Mouse (Mus musculus): Measurements from ENCODE around the gene Rabggtb. TPM values are rescaled to one million over a fixed set of nuclear protein-coding genes. Genes with fewer than 3 reads are reported as not detected.

The Rabggtb gene
- polyA plus RNA-seq (2012; rRNA removed): 34.6 and 37.3 TPM in 2 replicates

- WGBS: under 1% methylated on average over 65 of the region's 65 CpGs
- DNase-seq (ENCODE audit: low read depth, low spot score): peak; percentile 64
Observed at GRCm38 (mm10) chr3:153912546-153913509, at the start of gene Rabggtb. Rabggtb (minus strand) TSS chr3:153913009.

DNA sequence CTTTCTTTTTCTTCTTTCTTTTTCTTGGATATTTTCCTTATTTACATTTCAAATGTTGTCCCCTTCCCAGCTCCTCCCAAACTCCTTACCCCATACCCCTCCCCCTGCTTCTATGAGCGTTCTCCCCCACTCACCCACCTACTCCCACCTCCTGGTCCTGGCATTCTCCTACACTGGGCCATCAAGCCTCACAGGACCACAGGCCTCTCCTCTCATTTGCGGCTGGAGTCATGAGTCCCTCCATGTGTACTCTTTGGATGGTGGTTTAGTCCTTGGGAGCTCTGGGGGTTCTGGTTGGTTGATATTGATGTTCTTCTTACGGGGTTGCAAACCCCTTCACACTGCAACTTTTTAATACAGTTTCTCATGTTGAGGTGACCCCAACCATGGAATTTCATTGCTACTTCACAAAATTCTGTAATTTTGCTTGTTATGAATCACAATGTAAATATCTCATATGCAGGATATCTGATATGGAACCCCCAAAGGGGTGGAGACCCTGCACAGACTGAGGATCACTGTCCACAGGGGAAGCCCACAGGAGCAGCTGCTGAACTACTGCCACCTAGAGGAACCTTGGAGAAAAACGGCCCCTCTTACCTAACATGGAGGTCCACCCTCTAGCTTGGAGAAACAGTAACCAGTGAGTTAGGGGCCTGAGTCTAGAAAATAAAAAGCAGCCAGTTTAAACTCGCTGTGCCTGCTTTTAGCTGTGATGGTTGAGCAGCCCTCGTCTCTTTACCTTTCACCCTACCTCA is 49.0 kb upstream of the Rabggtb start:
- DNase-seq (ENCODE audit: low read depth, low spot score): no peak

DNA sequence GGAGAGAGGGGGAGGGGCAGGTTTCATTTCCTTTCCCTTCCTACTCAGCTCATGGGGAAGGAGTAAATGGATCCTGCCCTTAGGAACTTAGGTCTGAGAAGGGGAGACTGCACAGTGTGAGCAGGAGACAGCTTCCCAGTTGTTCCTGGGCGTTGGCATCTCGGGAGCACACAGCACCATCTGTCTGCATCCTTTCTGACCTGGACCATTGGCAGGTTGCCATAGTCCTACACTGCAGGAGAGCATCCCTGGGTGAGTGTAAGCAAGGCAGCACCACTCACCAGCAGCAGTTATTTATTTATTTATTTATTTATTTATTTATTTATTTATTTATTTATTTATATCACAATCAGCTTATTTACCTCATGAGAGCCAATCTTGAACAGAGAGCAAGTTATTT is 48.1 kb upstream of the Rabggtb start:
- no peak for DNase-seq (ENCODE audit: low read depth, low spot score)
- WGBS: 35% methylated on average over 2 of the region's 2 CpGs

More for the DNA sequence above, 49.0 kb upstream of the Rabggtb start:
- 58% methylated on average over 6 of the region's 6 CpGs for WGBS

DNA sequence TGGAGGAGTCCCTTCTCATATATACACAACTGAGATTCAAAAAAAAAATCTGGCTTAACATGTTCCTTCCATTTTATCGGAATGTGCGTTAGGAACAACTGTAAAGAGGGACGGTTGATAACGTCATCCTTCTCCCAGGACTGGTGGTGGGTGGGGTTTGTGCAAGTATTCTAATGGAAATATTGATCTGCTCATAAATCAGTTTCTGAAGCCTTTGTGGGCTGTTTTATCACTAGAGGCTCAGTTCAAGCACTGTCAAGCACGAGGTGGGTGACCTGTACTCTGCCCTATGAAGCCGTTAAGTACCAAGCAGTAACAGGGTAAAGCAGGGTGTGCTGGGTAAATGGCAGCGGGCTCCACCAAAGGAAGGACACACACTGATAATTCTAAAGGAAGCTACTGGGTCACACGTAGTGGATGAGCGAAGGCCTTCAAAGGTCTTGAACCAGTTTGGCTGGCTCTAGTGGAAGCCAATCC is 47.0 kb upstream of the Rabggtb start:
- WGBS: 65% methylated on average over 9 of the region's 9 CpGs
- no peak for DNase-seq (ENCODE audit: low read depth, low spot score)

DNA sequence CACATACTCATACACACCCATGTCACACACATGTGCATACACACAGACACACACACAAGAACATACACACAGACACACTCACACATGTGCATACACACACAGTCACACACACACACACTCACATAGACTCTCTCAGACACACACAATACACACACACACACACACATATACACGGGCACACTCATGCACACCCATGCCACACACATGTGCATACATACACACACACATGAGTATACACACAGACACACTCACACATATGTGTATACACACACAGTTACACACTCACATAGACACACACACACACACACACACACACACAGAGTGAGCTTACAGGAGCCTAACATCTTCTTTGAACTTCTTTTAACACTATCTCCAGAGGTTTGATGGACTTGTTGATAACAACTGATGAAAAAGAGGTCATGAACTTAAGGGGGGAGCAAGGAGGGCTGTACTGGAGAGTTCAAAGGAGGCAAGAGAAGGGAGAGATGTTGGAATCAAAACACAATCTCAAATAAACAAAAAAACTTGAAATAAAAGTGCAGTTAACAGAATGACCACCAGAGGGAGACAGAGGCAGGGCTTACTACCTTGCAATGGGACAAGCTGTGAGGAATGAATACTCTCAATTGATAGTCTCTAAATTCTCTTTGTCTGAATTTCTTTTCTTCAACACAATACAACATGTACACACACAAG is 46.4 kb upstream of the Rabggtb start:
- DNase-seq (ENCODE audit: low read depth, low spot score): peak; percentile 8
- WGBS: 96% methylated on average over 1 of the region's 1 CpGs

GRCm38 (mm10) chr3:153957916-153958315 is 45.1 kb upstream of the Rabggtb start:
- 83% methylated on average over 5 of the region's 5 CpGs for WGBS
- no peak for DNase-seq (ENCODE audit: low read depth, low spot score)

DNA sequence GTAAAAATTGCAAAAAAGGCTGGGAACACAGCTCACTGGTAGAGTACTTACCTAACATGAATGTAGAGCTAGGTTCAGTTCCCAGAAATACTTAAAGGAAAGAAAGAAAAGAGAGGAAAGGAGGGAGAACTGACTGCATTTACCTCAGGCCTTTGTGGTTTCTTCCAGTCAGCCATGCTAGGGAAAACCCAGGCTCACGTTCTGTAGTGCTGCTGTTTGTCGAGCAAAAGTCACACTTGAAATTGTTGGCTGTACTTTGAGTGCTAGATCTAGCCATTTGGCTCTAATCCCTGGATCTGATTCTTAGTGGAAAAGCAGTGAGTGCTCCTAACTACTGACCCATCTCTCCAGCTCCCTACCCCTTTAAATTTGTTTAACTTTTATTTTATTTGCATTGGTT is 35.4 kb upstream of the Rabggtb start:
- DNase-seq (ENCODE audit: low read depth, low spot score): no peak
- 66% methylated on average over 2 of the region's 2 CpGs for WGBS

GRCm38 (mm10) chr3:153947271-153947670 is 34.5 kb upstream of the Rabggtb start:
- WGBS: 69% methylated on average over 4 of the region's 4 CpGs
- no peak for DNase-seq (ENCODE audit: low read depth, low spot score)

DNA sequence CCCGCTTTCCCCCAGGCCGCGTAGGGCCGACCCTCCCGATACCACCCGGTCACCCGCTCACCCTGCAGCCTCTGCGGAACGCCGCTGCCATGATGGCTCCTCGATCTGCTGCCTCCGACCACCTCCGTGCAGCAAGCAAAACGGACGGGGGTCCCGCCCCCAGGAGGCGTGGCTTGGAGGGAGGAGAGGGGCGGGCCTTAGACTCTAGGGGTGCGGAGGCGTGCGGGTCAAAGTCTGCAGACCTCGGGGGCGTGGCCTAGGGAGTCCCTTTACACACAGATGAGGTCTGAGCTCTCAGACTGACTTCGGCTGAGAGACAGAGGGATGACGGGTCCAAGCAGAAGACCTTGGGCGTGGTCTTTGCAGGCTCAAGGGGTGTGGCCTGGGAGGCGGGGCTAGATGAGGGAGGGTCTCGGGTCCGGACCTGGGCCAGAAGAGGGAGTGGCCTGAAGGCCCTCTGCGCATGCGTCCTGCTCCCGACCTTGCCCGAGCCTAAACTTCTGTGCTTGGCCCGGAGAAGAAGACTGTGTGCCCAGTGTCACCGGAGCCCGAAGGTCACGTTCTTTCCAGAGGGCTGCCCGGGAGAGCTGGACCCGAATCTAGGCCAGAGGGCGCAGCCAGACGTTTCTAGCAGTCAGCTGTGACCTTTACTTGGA is 31.7 kb upstream of the Rabggtb start, which contains the start of gene Acadm:
Gene Acadm, minus strand, starts transcription at position 298 of the 656 bp plus-strand sequence.
- DNase-seq (ENCODE audit: low read depth, low spot score): peak; percentile 93
- under 1% methylated on average over 41 of the region's 41 CpGs for WGBS

DNA sequence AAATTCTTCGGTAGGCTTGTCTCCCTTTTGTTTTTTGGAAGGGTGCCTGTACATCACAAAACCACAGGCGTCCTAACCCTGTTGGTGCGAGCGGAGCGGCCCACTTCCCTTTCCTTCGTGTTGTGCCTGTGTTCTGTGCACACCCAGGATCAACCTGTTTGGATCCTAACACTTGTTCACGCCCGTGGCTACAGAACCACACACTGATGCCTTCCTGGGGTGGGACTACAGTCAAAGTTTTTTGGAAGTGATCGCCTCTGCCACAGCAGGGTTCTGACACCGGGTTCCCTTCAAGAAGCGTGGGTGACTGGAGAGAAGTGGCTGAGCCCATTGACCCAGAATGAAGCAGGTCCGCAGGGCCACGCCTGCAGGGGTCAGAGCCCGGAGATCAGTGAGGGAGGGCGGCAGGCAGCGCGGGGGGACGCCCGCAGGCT is 31.1 kb upstream of the Rabggtb start:
- peak; percentile 31 for DNase-seq (ENCODE audit: low read depth, low spot score)
- WGBS: under 1% methylated on average over 19 of the region's 19 CpGs

GRCm38 (mm10) chr3:153943003-153943640 is 30.3 kb upstream of the Rabggtb start:
- WGBS: 15% methylated on average over 12 of the region's 12 CpGs
- peak; percentile 46 for DNase-seq (ENCODE audit: low read depth, low spot score)

GRCm38 (mm10) chr3:153941613-153942012 is 28.8 kb upstream of the Rabggtb start:
- DNase-seq (ENCODE audit: low read depth, low spot score): no peak
- WGBS: 95% methylated on average over 13 of the region's 13 CpGs

DNA sequence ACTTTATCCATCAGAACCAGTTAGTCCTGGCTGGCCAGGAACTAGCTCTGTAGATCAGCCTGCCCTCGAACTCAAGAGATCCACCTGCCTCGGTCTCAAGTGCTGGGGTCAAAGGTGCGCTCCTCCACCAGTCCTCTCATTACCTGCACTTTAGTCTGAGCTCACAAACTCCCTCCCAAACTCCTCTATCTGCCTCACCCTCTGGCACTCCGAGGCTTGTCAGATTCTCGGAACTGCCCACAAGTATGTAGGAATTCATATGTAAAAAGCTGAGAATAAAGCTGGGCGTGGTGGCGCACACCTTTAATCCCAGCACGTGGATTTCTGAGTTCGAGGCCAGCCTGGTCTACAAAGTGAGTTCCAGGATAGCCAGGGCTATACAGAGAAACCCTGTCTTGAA is 27.7 kb upstream of the Rabggtb start:
- no peak for DNase-seq (ENCODE audit: low read depth, low spot score)
- 86% methylated on average over 9 of the region's 9 CpGs for WGBS

GRCm38 (mm10) chr3:153940021-153940420 is 27.2 kb upstream of the Rabggtb start:
- no peak for DNase-seq (ENCODE audit: low read depth, low spot score)
- 85% methylated on average over 8 of the region's 8 CpGs for whole genome bisulfite sequencing

DNA sequence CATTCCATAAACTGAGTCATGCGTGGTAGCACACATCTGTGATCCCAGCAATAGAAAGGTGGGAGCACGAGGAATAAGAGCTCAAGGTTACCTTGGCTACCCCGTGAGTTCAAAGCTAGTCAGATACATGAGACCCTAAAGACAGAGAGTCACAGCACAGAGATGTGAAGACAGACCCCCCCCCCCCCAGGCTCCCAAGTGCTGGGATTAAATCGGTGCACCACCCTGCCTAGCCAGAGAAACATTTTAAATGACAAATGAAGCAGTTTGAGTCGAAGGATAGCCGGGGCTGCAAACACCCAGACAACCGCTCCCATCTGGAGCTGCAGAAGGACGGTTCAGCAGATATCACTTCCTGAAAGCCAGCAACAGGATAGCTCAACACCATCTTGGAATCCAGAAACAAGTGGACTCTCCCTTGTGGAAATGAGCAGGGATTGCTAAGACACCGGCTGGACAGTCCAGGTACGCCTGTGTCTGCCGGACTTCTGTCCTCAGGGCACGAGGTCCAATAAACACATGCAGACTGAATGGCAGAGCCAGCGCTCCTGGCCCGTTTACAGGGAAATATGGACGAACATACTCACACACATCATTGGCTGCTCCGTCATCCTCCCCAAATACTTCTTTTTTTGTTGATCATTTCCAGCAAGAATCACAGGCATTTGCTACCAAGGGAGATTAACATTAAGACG is 24.5 kb upstream of the Rabggtb start:
- no peak for DNase-seq (ENCODE audit: low read depth, low spot score)
- 91% methylated on average over 17 of the region's 17 CpGs for WGBS

GRCm38 (mm10) chr3:153935878-153936277 is 23.1 kb upstream of the Rabggtb start:
- 82% methylated on average over 9 of the region's 9 CpGs for WGBS
- DNase-seq (ENCODE audit: low read depth, low spot score): no peak

- no peak for DNase-seq (ENCODE audit: low read depth, low spot score)
- 84% methylated on average over 5 of the region's 5 CpGs for WGBS
Observed at GRCm38 (mm10) chr3:153932461-153932860, 19.7 kb upstream of the Rabggtb start.

DNA sequence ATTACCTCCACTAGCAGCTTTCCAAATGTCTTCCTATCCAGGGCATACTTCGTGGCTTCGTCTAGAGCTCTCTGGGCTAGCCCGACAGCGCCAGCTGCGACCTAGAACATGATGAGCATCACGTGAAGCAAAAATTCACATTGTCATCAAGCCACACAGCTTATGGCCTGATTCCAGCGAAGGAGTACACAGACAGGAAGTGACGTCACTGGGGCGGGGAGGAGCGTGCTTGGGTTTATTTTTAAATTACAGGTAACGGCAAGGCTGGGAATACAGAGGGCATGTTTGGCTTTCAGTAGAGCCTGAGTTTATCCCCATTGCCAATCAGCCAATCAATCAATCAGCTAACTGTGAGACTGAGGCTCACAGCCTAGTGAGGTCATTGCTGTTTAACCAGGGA is 16.7 kb upstream of the Rabggtb start:
- no peak for DNase-seq (ENCODE audit: low read depth, low spot score)
- 85% methylated on average over 11 of the region's 11 CpGs for WGBS
